Mouse (Mus musculus): Measurements from ENCODE around the gene Cyp4f39. TPM values are rescaled to one million over a fixed set of nuclear protein-coding genes. Genes with fewer than 3 reads are reported as not detected.
"Not testable (repeated sequence)": the region's sequence is repeated elsewhere in the genome, so short reads cannot be mapped to it uniquely, and the experiment has no call there.

Cyp4f39 gene
- polyA plus RNA-seq, 1 experiment from 2014 or later: 4.9 TPM

DNA sequence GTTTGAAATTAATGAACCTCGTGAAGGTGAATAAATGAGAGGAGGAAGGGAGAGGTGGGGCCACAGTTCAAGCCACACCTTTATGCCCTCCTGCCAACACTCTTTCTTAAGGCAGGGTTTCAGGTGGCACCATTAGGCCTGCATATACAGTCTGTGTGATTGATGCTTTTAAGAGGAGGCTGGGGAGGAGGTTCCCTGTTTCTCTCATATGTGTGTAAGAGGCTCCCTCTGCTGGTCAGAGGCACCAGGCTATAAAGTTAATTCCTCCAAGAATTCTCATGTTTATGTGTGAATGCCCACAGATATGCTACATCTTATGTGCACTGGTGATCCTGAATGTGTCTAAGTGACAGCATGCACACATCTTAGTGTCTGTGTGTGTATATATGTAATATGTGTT, 42.1 kb downstream of the Cyp4f39 start:
- no peaks in the 10 kb centered on the region for H3K4me1 ChIP-seq (ENCODE audit: insufficient read depth, low read depth, low read length)
- no peak overlapping the region for H3K4me3 ChIP-seq (ENCODE audit: low read depth, low read length)
- H3K4me2 ChIP-seq (replicated peaks; ENCODE audit: low read depth, low read length): no peak overlapping the region
- no peaks in the 10 kb centered on the region for H3K36me3 ChIP-seq (ENCODE audit: insufficient read depth, low read length)
- H3K9me3 ChIP-seq (ENCODE audit: low read length): no peaks in the 10 kb centered on the region
- 65% methylated on average over 1 of the region's 1 CpGs for WGBS
- H3K9ac ChIP-seq (replicated peaks; ENCODE audit: low read depth): no peak overlapping the region
- peak; percentile 93 for DNase-seq (ENCODE audit: low spot score)
- ATAC-seq: peak; percentile 56
- H3K27me3 ChIP-seq (replicated peaks; ENCODE audit: insufficient read depth, low read length): no peaks in the 10 kb centered on the region
- TF ChIP-seq EP300 (IDR thresholded peaks at IDR 0.05): no peak
- peak; percentile 85 for TF ChIP-seq CTCF (IDR thresholded peaks at IDR 0.05)
- no peak overlapping the region for H3K27ac ChIP-seq (ENCODE audit: low read length)

DNA sequence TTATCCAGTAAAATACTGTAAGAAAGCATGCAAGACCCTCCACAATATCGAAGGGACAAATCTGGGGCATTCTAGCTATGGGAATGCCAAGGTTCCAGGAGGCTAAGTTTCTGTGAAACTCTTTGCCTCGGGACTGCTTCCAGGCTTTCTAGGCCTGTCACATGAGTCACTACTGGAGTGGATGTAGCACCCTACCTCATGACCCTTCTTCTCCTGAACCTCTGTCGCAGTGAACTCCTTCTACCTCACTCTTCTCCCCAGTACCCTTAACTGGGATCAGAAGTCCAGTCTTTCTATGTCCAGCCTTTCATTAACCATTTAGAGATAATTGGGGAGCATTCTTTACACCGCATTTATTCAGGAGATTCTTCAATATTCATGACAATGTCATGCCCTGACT, 48.0 kb downstream of the Cyp4f39 start:
- H3K36me3 ChIP-seq (ENCODE audit: insufficient read depth, low read length); H3K9me3 ChIP-seq (ENCODE audit: low read length); H3K4me2 ChIP-seq (replicated peaks; ENCODE audit: low read depth, low read length); H3K27ac ChIP-seq (ENCODE audit: low read length); H3K4me3 ChIP-seq (ENCODE audit: low read depth, low read length); H3K27me3 ChIP-seq (replicated peaks; ENCODE audit: insufficient read depth, low read length); ATAC-seq; H3K9ac ChIP-seq (replicated peaks; ENCODE audit: low read depth); DNase-seq (ENCODE audit: low spot score); H3K4me1 ChIP-seq (ENCODE audit: insufficient read depth, low read depth, low read length): not testable (repeated sequence)
- WGBS: 82% methylated on average over 4 of the region's 4 CpGs

GRCm38 (mm10) chr17:32501051-32501450, 48.5 kb downstream of the Cyp4f39 start:
- H3K27ac ChIP-seq (ENCODE audit: low read length): no peak overlapping the region
- no peaks in the 10 kb centered on the region for H3K36me3 ChIP-seq (ENCODE audit: insufficient read depth, low read length)
- no peak overlapping the region for H3K9ac ChIP-seq (replicated peaks; ENCODE audit: low read depth)
- H3K9me3 ChIP-seq (ENCODE audit: low read length): no peaks in the 10 kb centered on the region
- TF ChIP-seq CTCF (IDR thresholded peaks at IDR 0.05): no peak
- no peak for TF ChIP-seq EP300 (IDR thresholded peaks at IDR 0.05)
- DNase-seq (ENCODE audit: low spot score): no peak
- WGBS: 63% methylated on average over 3 of the region's 3 CpGs
- no peaks in the 10 kb centered on the region for H3K27me3 ChIP-seq (replicated peaks; ENCODE audit: insufficient read depth, low read length)
- no peaks in the 10 kb centered on the region for H3K4me1 ChIP-seq (ENCODE audit: insufficient read depth, low read depth, low read length)
- no peak for ATAC-seq
- H3K4me2 ChIP-seq (replicated peaks; ENCODE audit: low read depth, low read length): no peak overlapping the region
- H3K4me3 ChIP-seq (ENCODE audit: low read depth, low read length): no peak overlapping the region

GRCm38 (mm10) chr17:32503111-32503510, 50.6 kb downstream of the Cyp4f39 start:
- TF ChIP-seq CTCF (IDR thresholded peaks at IDR 0.05): no peak
- no peak for TF ChIP-seq EP300 (IDR thresholded peaks at IDR 0.05)
- no peak overlapping the region for H3K9ac ChIP-seq (replicated peaks; ENCODE audit: low read depth)
- no peak overlapping the region for H3K4me2 ChIP-seq (replicated peaks; ENCODE audit: low read depth, low read length)
- no peaks in the 10 kb centered on the region for H3K9me3 ChIP-seq (ENCODE audit: low read length)
- H3K27me3 ChIP-seq (replicated peaks; ENCODE audit: insufficient read depth, low read length): no peaks in the 10 kb centered on the region
- 51% methylated on average over 2 of the region's 2 CpGs for WGBS
- no peaks in the 10 kb centered on the region for H3K36me3 ChIP-seq (ENCODE audit: insufficient read depth, low read length)
- no peaks in the 10 kb centered on the region for H3K4me1 ChIP-seq (ENCODE audit: insufficient read depth, low read depth, low read length)
- ATAC-seq: no peak
- H3K27ac ChIP-seq (ENCODE audit: low read length): no peak overlapping the region
- no peak overlapping the region for H3K4me3 ChIP-seq (ENCODE audit: low read depth, low read length)
- DNase-seq (ENCODE audit: low spot score): no peak

- ATAC-seq: peak; percentile 91
- peak; percentile 55 for DNase-seq (ENCODE audit: low spot score)
- 2% methylated on average over 30 of the region's 30 CpGs for WGBS
Observed at GRCm38 (mm10) chr17:32505851-32506728, 53.6 kb downstream of the Cyp4f39 start, which contains the start of gene Cyp4f17. Gene Cyp4f17 (plus strand): TSS chr17:32506050.

GRCm38 (mm10) chr17:32506729-32507245, 54.3 kb downstream of the Cyp4f39 start:
- peak overlapping the region; percentile 94 for H3K4me2 ChIP-seq (replicated peaks; ENCODE audit: low read depth, low read length)
- no peaks in the 10 kb centered on the region for H3K9me3 ChIP-seq (ENCODE audit: low read length)
- H3K9ac ChIP-seq (replicated peaks; ENCODE audit: low read depth): peak overlapping the region; percentile 46; the same call in 1 of the 2 replicates
- DNase-seq (ENCODE audit: low spot score) (no peak), ATAC-seq (peak; percentile 37)
- 35% methylated on average over 9 of the region's 9 CpGs for WGBS
- no peaks in the 10 kb centered on the region for H3K27me3 ChIP-seq (replicated peaks; ENCODE audit: insufficient read depth, low read length)
- H3K27ac ChIP-seq (ENCODE audit: low read length): peak overlapping the region; percentile 26; the same call in 1 of the 2 replicates
- no peaks in the 10 kb centered on the region for H3K36me3 ChIP-seq (ENCODE audit: insufficient read depth, low read length)
- TF ChIP-seq CTCF (IDR thresholded peaks at IDR 0.05): no peak
- TF ChIP-seq EP300 (IDR thresholded peaks at IDR 0.05): no peak
- H3K4me1 ChIP-seq (ENCODE audit: insufficient read depth, low read depth, low read length): no peaks in the 10 kb centered on the region
- peak overlapping the region; percentile 50 for H3K4me3 ChIP-seq (ENCODE audit: low read depth, low read length)

More at GRCm38 (mm10) chr17:32505851-32506728, 53.6 kb downstream of the Cyp4f39 start, which contains the start of gene Cyp4f17:
- peak within 1 kb of the TSS; percentile 26; the same call in 1 of the 2 replicates for H3K27ac ChIP-seq (ENCODE audit: low read length)
- peak within 1 kb of the TSS; percentile 46; the same call in 1 of the 2 replicates for H3K9ac ChIP-seq (replicated peaks; ENCODE audit: low read depth)
- peak within 1 kb of the TSS; percentile 94 for H3K4me2 ChIP-seq (replicated peaks; ENCODE audit: low read depth, low read length)
- H3K36me3 ChIP-seq (ENCODE audit: insufficient read depth, low read length): no peaks in the 10 kb centered on the region
- no peaks in the 10 kb centered on the region for H3K27me3 ChIP-seq (replicated peaks; ENCODE audit: insufficient read depth, low read length)
- TF ChIP-seq EP300 (IDR thresholded peaks at IDR 0.05) (no peak), CTCF (IDR thresholded peaks at IDR 0.05) (no peak)
- H3K4me1 ChIP-seq (ENCODE audit: insufficient read depth, low read depth, low read length): no peaks in the 10 kb centered on the region
- no peaks in the 10 kb centered on the region for H3K9me3 ChIP-seq (ENCODE audit: low read length)
- peak within 1 kb of the TSS; percentile 50 for H3K4me3 ChIP-seq (ENCODE audit: low read depth, low read length)

All from lung, postnatal 0 days (tissue).